ENCODE assay signal across 8 mouse cellular contexts in genomic region chr11:77467157-77467556, GRCm38 (mm10). TPM values are rescaled to one million over a fixed set of nuclear protein-coding genes. Genes with fewer than 3 reads are reported as not detected.
A peak's percentile ranks its signal among the peaks of the same experiment; 100 is the strongest.
DNase-seq lines count a peak whose midpoint lies in the region; ATAC-seq and TF ChIP-seq lines count a peak whose summit lies in the region.

No protein-coding gene starts in this region.

- peak overlapping the region; percentile 5; the same call in 1 of the 2 replicates for H3K9ac ChIP-seq in CH12.LX (ENCODE audit: insufficient read depth, low read depth)
- no peak overlapping the region for H3K9ac ChIP-seq in embryonic facial prominence, embryonic 13.5 days
- no peak overlapping the region for H3K9ac ChIP-seq in lung, embryonic 16.5 days (ENCODE audit: low read length)

- peak; percentile 63 for TF ChIP-seq RAD21 in CH12.LX (IDR thresholded peaks at IDR 0.05; ENCODE audit: low read depth, low read length)

- intact Hi-C loops in heart, postnatal 10 days (cut with DNase I): loop anchor here (2.0 to 5.0 kb wide), 3 partner anchors 150 to 250 kb away; partner anchors contain the start of gene Ssh2

- peak; percentile 74 for DNase-seq in CH12.LX (ENCODE audit: extremely low read depth)
- peak; percentile 73 for DNase-seq in R1 (ENCODE audit: low read depth, low spot score)
- peak; percentile 81 to 85 for DNase-seq in heart, postnatal 10 days
- DNase-seq in kidney, postnatal 4 days: peak; percentile 80 to 87
- no peak for DNase-seq in adipocyte (ENCODE audit: low spot score)

- peak overlapping the region; percentile 59 for H3K4me2 ChIP-seq in CH12.LX (ENCODE audit: insufficient read depth, low read depth, poor library complexity, severe bottlenecking)
- peak overlapping the region; percentile 37 for H3K4me2 ChIP-seq in embryonic facial prominence, embryonic 13.5 days
- H3K4me2 ChIP-seq in lung, embryonic 16.5 days (ENCODE audit: low read depth, low read length): peak overlapping the region; percentile 34

- no peaks in the 10 kb centered on the region for H3K9me3 ChIP-seq in CH12.LX (replicated peaks; ENCODE audit: low read length)
- H3K9me3 ChIP-seq in embryonic facial prominence, embryonic 13.5 days: no peaks in the 10 kb centered on the region
- no peaks in the 10 kb centered on the region for H3K9me3 ChIP-seq in lung, embryonic 16.5 days (ENCODE audit: control insufficient read depth, low read length)

- peak overlapping the region; percentile 16 to 42 (median 25) for H3K4me3 ChIP-seq in CH12.LX (replicated peaks in 1 of 3; ENCODE audit: low read depth in 2 of 3, low read length in 2 of 3, poor library complexity in 1 of 3)
- peak overlapping the region; percentile 12; the same call in 1 of the 2 replicates for H3K4me3 ChIP-seq in embryonic facial prominence, embryonic 13.5 days
- no peak overlapping the region for H3K4me3 ChIP-seq in lung, embryonic 16.5 days (ENCODE audit: low read length)
- H3K4me3 ChIP-seq in small intestine, adult 2 months (ENCODE audit: low read depth, low read length): peak overlapping the region; percentile 26

- in situ Hi-C loops in CH12.LX (cut with MboI; ENCODE audit: low pct_ligation_motif_present, low pct_unique_long_range_greater_than_20kb, low sequenced_read_pairs): loop anchor here (25.0 kb wide), 1 partner anchor 480 kb away; the partner anchor contains the start of gene Slc6a4

- no peak for ATAC-seq in embryonic facial prominence, embryonic 13.5 days (ENCODE audit: insufficient number of reproducible peaks, insufficient read depth, low FRiP score, low TSS enrichment, low read depth)
- ATAC-seq in lung, embryonic 16.5 days (ENCODE audit: low read depth): peak; percentile 42

- TF ChIP-seq EP300 in CH12.LX (IDR thresholded peaks at IDR 0.05; ENCODE audit: low read length): no peak

- peaks cover 47% of the 10 kb centered on the region for H3K27me3 ChIP-seq in CH12.LX (replicated peaks)
- peaks cover 75% of the 10 kb centered on the region for H3K27me3 ChIP-seq in embryonic facial prominence, embryonic 13.5 days
- H3K27me3 ChIP-seq in lung, embryonic 16.5 days (ENCODE audit: control insufficient read depth, insufficient read depth, low read depth, low read length): peaks cover 40% of the 10 kb centered on the region
- peaks cover 13% of the 10 kb centered on the region for H3K27me3 ChIP-seq in small intestine, adult 2 months (ENCODE audit: control insufficient read depth, insufficient read depth, low read length)

- H3K36me3 ChIP-seq in CH12.LX (replicated peaks in 1 of 2; ENCODE audit: control insufficient read depth in 1 of 2, insufficient read depth in 1 of 2, low read length in 1 of 2): peaks cover 0 to 3% of the 10 kb centered on the region in 2 experiments
- H3K36me3 ChIP-seq in embryonic facial prominence, embryonic 13.5 days: peaks cover 18% of the 10 kb centered on the region
- peaks cover 9% of the 10 kb centered on the region; the same call in 1 of the 2 replicates for H3K36me3 ChIP-seq in lung, embryonic 16.5 days (ENCODE audit: control insufficient read depth, insufficient read depth, low read length)
- H3K36me3 ChIP-seq in small intestine, adult 2 months (ENCODE audit: control insufficient read depth, insufficient read depth, low read length): no peaks in the 10 kb centered on the region; the same call in 1 of the 2 replicates

- peak in 1 of 2 experiments; percentile 76; a peak in 2 of 4 replicates for TF ChIP-seq CTCF in CH12.LX (conservative IDR thresholded peaks at IDR 0.05 in 1 of 2, IDR thresholded peaks at IDR 0.05 in 1 of 2; ENCODE audit: low read depth in 2 of 2, low read length in 2 of 2)
- TF ChIP-seq CTCF in small intestine, adult 2 months (IDR thresholded peaks at IDR 0.05; ENCODE audit: extremely low read depth, insufficient read length, insufficient replicate concordance, low read depth, low read length): peak; percentile 64

- no peak overlapping the region for H3K27ac ChIP-seq in CH12.LX (ENCODE audit: insufficient read depth, low read depth)
- H3K27ac ChIP-seq in embryonic facial prominence, embryonic 13.5 days: no peak overlapping the region
- no peak overlapping the region for H3K27ac ChIP-seq in lung, embryonic 16.5 days (ENCODE audit: low read length)
- H3K27ac ChIP-seq in small intestine, adult 2 months (ENCODE audit: insufficient read depth, low read depth, low read length): no peak overlapping the region

- 0 out of 2 replicates have a peak, but pooled peaks have one; percentile 24 for TF ChIP-seq POLR2A in CH12.LX (IDR thresholded peaks at IDR 0.05; ENCODE audit: low read depth, low read length)
- TF ChIP-seq POLR2A in small intestine, adult 2 months (IDR thresholded peaks at IDR 0.05; ENCODE audit: low read depth, low read length): no peak

- dilution Hi-C loops in CH12.LX (cut with MboI; ENCODE audit: extremely low pct_ligation_motif_present, extremely low pct_unique_long_range_greater_than_20kb, low sequenced_read_pairs): no loop called here

- no peaks in the 10 kb centered on the region for H3K79me2 ChIP-seq in CH12.LX (replicated peaks; ENCODE audit: control insufficient read depth, extremely low read depth, insufficient read depth, poor library complexity, severe bottlenecking)

- 2% methylated on average over 25 of the region's 25 CpGs for WGBS in embryonic facial prominence, embryonic 13.5 days
- 2% methylated on average over 25 of the region's 25 CpGs for WGBS in lung, embryonic 16.5 days
- WGBS in small intestine, adult 2 months: 4% methylated on average over 25 of the region's 25 CpGs

- peaks cover 9 to 22% of the 10 kb centered on the region in 2 experiments for H3K4me1 ChIP-seq in CH12.LX (ENCODE audit: control insufficient read depth in 1 of 2, insufficient read depth in 2 of 2)
- peaks cover 13% of the 10 kb centered on the region for H3K4me1 ChIP-seq in embryonic facial prominence, embryonic 13.5 days
- H3K4me1 ChIP-seq in lung, embryonic 16.5 days (replicated peaks; ENCODE audit: control insufficient read depth, insufficient read depth, low read length): peaks cover 19% of the 10 kb centered on the region
- peaks cover 10% of the 10 kb centered on the region for H3K4me1 ChIP-seq in small intestine, adult 2 months (ENCODE audit: control insufficient read depth, insufficient read depth, insufficient read length, low read length)

TF ChIP-seq in CH12.LX, 34 proteins besides CTCF, POLR2A, EP300 and RAD21 (continues in another document):
- TF ChIP-seq IRF4 (IDR thresholded peaks at IDR 0.05; ENCODE audit: low read depth, low read length) (no peak), E2F4 (IDR thresholded peaks at IDR 0.05; ENCODE audit: insufficient replicate concordance, low read depth, low read length) (no peak), MAX (IDR thresholded peaks at IDR 0.05; ENCODE audit: low read length) (no peak), ETS1 (conservative IDR thresholded peaks at IDR 0.05; ENCODE audit: low read depth, low read length) (no peak), TCF12 (IDR thresholded peaks at IDR 0.05; ENCODE audit: low read depth, low read length) (no peak), MAZ (IDR thresholded peaks at IDR 0.05; ENCODE audit: low read depth, low read length) (no peak), UBTF (IDR thresholded peaks at IDR 0.05; ENCODE audit: low read depth, low read length) (peak; percentile 86), NELFE (IDR thresholded peaks at IDR 0.05; ENCODE audit: low read depth, low read length) (no peak), CHD2 (IDR thresholded peaks at IDR 0.05; ENCODE audit: low read length) (no peak), NRF1 (IDR thresholded peaks at IDR 0.05; ENCODE audit: low read depth, low read length) (no peak)

RNA-seq across cellular contexts. Expression of gene Coro6, which starts 4.9 kb away (rescaled TPM):
- total RNA-seq in CH12.LX (2012; rRNA removed) (0.25 TPM in 1 of 2 replicates, not detected in the other), CH12.LX (2014; rRNA removed) (not detected in 2 replicates)
- 0.37 and 0.39 TPM in 2 replicates for polyA plus RNA-seq in CH12.LX (2012; ENCODE audit: insufficient read length, low read depth)
- 0.10 and 0.40 TPM in 2 replicates for polyA plus RNA-seq in embryonic facial prominence, embryonic 13.5 days (2015; fragmentation: Nextera tagmentation; extraction: Ambion mirVana)
- total RNA-seq in heart, postnatal 10 days (2021): 100 to 1,000 TPM; 196 to 202 TPM
- 1.3 and 1.5 TPM in 2 replicates for polyA plus RNA-seq in lung, embryonic 16.5 days (2015; fragmentation: Nextera tagmentation; extraction: Ambion mirVana)
- polyA plus RNA-seq in small intestine, adult 2 months (2012; rRNA removed): 0.33 and 0.70 TPM in 2 replicates

RNA-seq across cellular contexts. Expression of gene Ankrd13b, which starts 22.3 kb away (rescaled TPM):
- total RNA-seq in CH12.LX (2012; rRNA removed) (1.7 and 1.9 TPM in 2 replicates), CH12.LX (2014; rRNA removed) (0.53 and 0.55 TPM in 2 replicates)
- 2.7 and 2.8 TPM in 2 replicates for polyA plus RNA-seq in CH12.LX (2012; ENCODE audit: insufficient read length, low read depth)
- 8.5 and 10.4 TPM in 2 replicates for polyA plus RNA-seq in embryonic facial prominence, embryonic 13.5 days (2015; fragmentation: Nextera tagmentation; extraction: Ambion mirVana)
- 10 to 100 TPM; 12.8 to 15.0 TPM for total RNA-seq in heart, postnatal 10 days (2021)
- 2.8 and 3.0 TPM in 2 replicates for polyA plus RNA-seq in lung, embryonic 16.5 days (2015; fragmentation: Nextera tagmentation; extraction: Ambion mirVana)
- 9.2 and 12.0 TPM in 2 replicates for polyA plus RNA-seq in small intestine, adult 2 months (2012; rRNA removed)

RNA-seq across cellular contexts. Expression of gene Git1, which starts 26.2 kb away (rescaled TPM):
- total RNA-seq in CH12.LX (2012; rRNA removed) (28.9 and 30.8 TPM in 2 replicates), CH12.LX (2014; rRNA removed) (8.0 and 8.8 TPM in 2 replicates)
- 53.3 and 57.8 TPM in 2 replicates for polyA plus RNA-seq in CH12.LX (2012; ENCODE audit: insufficient read length, low read depth)
- 10.8 and 11.1 TPM in 2 replicates for polyA plus RNA-seq in embryonic facial prominence, embryonic 13.5 days (2015; fragmentation: Nextera tagmentation; extraction: Ambion mirVana)
- total RNA-seq in heart, postnatal 10 days (2021): 10 to 100 TPM; 64.5 to 65.1 TPM
- polyA plus RNA-seq in lung, embryonic 16.5 days (2015; fragmentation: Nextera tagmentation; extraction: Ambion mirVana): 9.1 and 9.2 TPM in 2 replicates
- polyA plus RNA-seq in small intestine, adult 2 months (2012; rRNA removed): 50.0 and 119 TPM in 2 replicates

RNA-seq across cellular contexts. Expression of gene Abhd15, which starts 47.8 kb away (rescaled TPM):
- 0.38 and 0.63 TPM in 2 replicates for total RNA-seq in CH12.LX (2012; rRNA removed)
- total RNA-seq in CH12.LX (2014; rRNA removed): 0.08 and 0.11 TPM in 2 replicates
- 0.23 and 0.38 TPM in 2 replicates for polyA plus RNA-seq in CH12.LX (2012; ENCODE audit: insufficient read length, low read depth)
- polyA plus RNA-seq in embryonic facial prominence, embryonic 13.5 days (2015; fragmentation: Nextera tagmentation; extraction: Ambion mirVana): 2.0 and 2.2 TPM in 2 replicates
- total RNA-seq in heart, postnatal 10 days (2021): 1 to 10 TPM; 1.7 to 4.5 TPM
- 3.9 and 4.0 TPM in 2 replicates for polyA plus RNA-seq in lung, embryonic 16.5 days (2015; fragmentation: Nextera tagmentation; extraction: Ambion mirVana)
- polyA plus RNA-seq in small intestine, adult 2 months (2012; rRNA removed): 2.7 and 3.7 TPM in 2 replicates

RNA-seq across cellular contexts. Expression of gene Trp53i13, which starts 48.6 kb away (rescaled TPM):
- total RNA-seq in CH12.LX (2012; rRNA removed): 11.1 and 12.8 TPM in 2 replicates
- total RNA-seq in CH12.LX (2014; rRNA removed): 6.4 and 6.7 TPM in 2 replicates
- polyA plus RNA-seq in CH12.LX (2012; ENCODE audit: insufficient read length, low read depth): 12.6 and 14.9 TPM in 2 replicates
- polyA plus RNA-seq in embryonic facial prominence, embryonic 13.5 days (2015; fragmentation: Nextera tagmentation; extraction: Ambion mirVana): 54.7 and 55.2 TPM in 2 replicates
- total RNA-seq in heart, postnatal 10 days (2021): 10 to 100 TPM; 11.8 to 12.9 TPM
- 31.3 and 32.2 TPM in 2 replicates for polyA plus RNA-seq in lung, embryonic 16.5 days (2015; fragmentation: Nextera tagmentation; extraction: Ambion mirVana)
- 15.2 and 46.8 TPM in 2 replicates for polyA plus RNA-seq in small intestine, adult 2 months (2012; rRNA removed)
